Mouse (Mus musculus): ENCODE results near the gene Wdr48.

- TF ChIP-seq POLR2A (IDR thresholded peaks at IDR 0.05; ENCODE audit: borderline replicate concordance, extremely low read depth, low read depth, low read length) (no peak), CTCF (IDR thresholded peaks at IDR 0.05; ENCODE audit: insufficient read depth, low read length) (no peak)
Observed at GRCm38 (mm10) chr9:119888843-119889246, 5.8 kb upstream of the Wdr48 start.

Data from lung, adult 2 months (tissue).